ENCODE assay signal across 27 mouse cellular contexts in the genomic region with DNA sequence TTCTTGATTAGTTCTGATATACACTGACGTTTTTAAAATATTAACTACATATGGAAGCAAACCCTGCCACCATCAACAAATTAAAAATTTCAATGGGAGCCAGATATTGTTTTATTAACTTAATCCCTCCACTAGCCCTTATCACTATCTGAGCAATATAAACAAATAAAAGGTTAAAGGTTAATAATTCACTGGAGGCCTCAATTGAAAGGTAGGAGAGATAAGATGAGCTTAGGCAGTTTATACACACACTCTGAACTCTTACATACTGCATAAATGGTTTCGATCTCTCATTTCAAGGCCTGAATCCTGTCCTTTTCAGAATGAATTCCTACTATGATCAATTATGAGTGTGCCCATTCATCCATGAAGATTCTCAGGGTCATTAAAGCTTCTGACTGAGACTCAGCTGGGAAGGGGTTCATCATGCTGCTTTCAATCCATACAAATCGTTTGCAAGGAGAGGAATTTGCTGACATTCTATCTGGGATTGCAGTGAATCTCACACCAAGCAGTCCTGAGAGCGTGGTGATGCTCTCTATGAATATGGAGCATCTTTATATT.
"Had no signal": no experiment of that assay in that cellular context is flagged by ENCODE, and none has a peak within 500 bp of the region (broad histone marks: within the 10 kb centered on the region; RNA-seq: fewer than 3 reads in every experiment).

No protein-coding gene starts in this region.

- ATAC-seq: hindbrain, embryonic 16.5 days; inflammation-experienced regulatory T-cells, adult 6 months had no signal

- H3K4me3 ChIP-seq: gastrocnemius, adult 2 months; heart, embryonic 10.5 days; heart, embryonic 12.5 days; hindbrain, embryonic 10.5 days; hindbrain, embryonic 12.5 days; kidney, embryonic 15.5 days; limb, embryonic 13.5 days; limb, embryonic 15.5 days; liver, embryonic 13.5 days had no signal

- H3K9ac ChIP-seq: heart, embryonic 12.5 days; hindbrain, embryonic 12.5 days; hindbrain, embryonic 14.5 days; kidney, embryonic 15.5 days; limb, embryonic 13.5 days; limb, embryonic 15.5 days; liver, embryonic 13.5 days had no signal

- H3K4me1 ChIP-seq: heart, embryonic 10.5 days; heart, embryonic 12.5 days; hindbrain, embryonic 10.5 days; hindbrain, embryonic 12.5 days; kidney, embryonic 15.5 days; limb, embryonic 13.5 days; limb, embryonic 15.5 days; liver, embryonic 13.5 days had no signal

- H3K27ac ChIP-seq: gastrocnemius, adult 2 months; heart, embryonic 10.5 days; hindbrain, embryonic 10.5 days; hindbrain, embryonic 12.5 days; hindbrain, embryonic 14.5 days; kidney, embryonic 15.5 days; kidney, postnatal 0 days; limb, embryonic 13.5 days; limb, embryonic 15.5 days; liver, embryonic 13.5 days had no signal

- H3K9me3 ChIP-seq: heart, embryonic 10.5 days; heart, embryonic 12.5 days; hindbrain, embryonic 10.5 days; hindbrain, embryonic 12.5 days; kidney, embryonic 15.5 days; limb, embryonic 13.5 days; limb, embryonic 15.5 days; liver, embryonic 13.5 days had no signal

- H3K4me2 ChIP-seq: heart, embryonic 12.5 days; hindbrain, embryonic 12.5 days; hindbrain, embryonic 14.5 days; kidney, embryonic 15.5 days; limb, embryonic 13.5 days; limb, embryonic 15.5 days; liver, embryonic 11.5 days; liver, embryonic 13.5 days had no signal

- H3K27me3 ChIP-seq: heart, embryonic 12.5 days; hindbrain, embryonic 12.5 days; kidney, embryonic 15.5 days; limb, embryonic 13.5 days; limb, embryonic 15.5 days; liver, embryonic 13.5 days had no signal

- H3K36me3 ChIP-seq: heart, embryonic 10.5 days; heart, embryonic 12.5 days; hindbrain, embryonic 10.5 days; hindbrain, embryonic 12.5 days; kidney, embryonic 15.5 days; limb, embryonic 13.5 days; limb, embryonic 15.5 days; liver, embryonic 13.5 days had no signal

- DNase-seq: gastrocnemius, adult 2 months; gastrocnemius, postnatal 10 days; gastrocnemius, postnatal 25 days; heart, adult 18-20 months; heart, postnatal 10 days; heart, postnatal 4 days; kidney, adult 11 months; kidney, adult 2 months; kidney, adult 9 months; kidney, postnatal 14 days; kidney, postnatal 36 days; layer of hippocampus, adult 9-11 months; layer of hippocampus, postnatal 36 days; left cerebral cortex, postnatal 4 days; liver, embryonic 13.5 days had no signal
